Mouse (Mus musculus) left cerebral cortex, postnatal 10 days (tissue): ENCODE measurements around the gene Chd2. TPM values are rescaled to one million over a fixed set of nuclear protein-coding genes. Genes with fewer than 3 reads are reported as not detected.
A peak's percentile ranks its signal among the peaks of the same experiment; 100 is the strongest.

ENCODE experiments used
- DNase-seq, 2 experiments: peaks; one replicate each; pipeline ENCODE4 v3.0.0; 2021 to 2022; ENCODE audit warnings: low spot score in 2 of 2, mixed read lengths in 1 of 2; ENCODE audit errors: extremely low spot score in 1 of 2
- intact Hi-C: fragments of 180-260 bp; cut with DNase I; formaldehyde crosslinking; loops from one replicate; pipeline ENCODE4 v1.15.1; 2025
- total RNA-seq, 2 experiments: library from RNA; stranded (reverse); gene quantifications; 2 replicates each; pipeline ENCODE4 v1.2.3; 2021

Gene Chd2
- total RNA-seq, 2 experiments from 2014 or later, result 42.9 to 52.4 TPM

GRCm38 (mm10) chr7:73398806-73399442 lies 142.7 kb downstream of the Chd2 start:
- intact Hi-C loops, result no loop called here
- DNase-seq, result no peak

GRCm38 (mm10) chr7:73398319-73398718 lies 143.3 kb downstream of the Chd2 start:
- DNase-seq, result peak in 1 of 2 experiments; percentile 77
- intact Hi-C loops, result no loop called here

GRCm38 (mm10) chr7:73394013-73394409 lies 147.6 kb downstream of the Chd2 start:
- intact Hi-C loops, result no loop called here

GRCm38 (mm10) chr7:73393307-73394012 lies 148.2 kb downstream of the Chd2 start:
- intact Hi-C loops, result no loop called here
- DNase-seq, result no peak

More at GRCm38 (mm10) chr7:73394013-73394409, 147.6 kb downstream of the Chd2 start:
- DNase-seq, result no peak

GRCm38 (mm10) chr7:73392359-73392758 lies 149.3 kb downstream of the Chd2 start:
- intact Hi-C loops, result no loop called here
- no peak for DNase-seq

- intact Hi-C loops, result no loop called here
- DNase-seq, result peak in 1 of 2 experiments; percentile 77
Measured at GRCm38 (mm10) chr7:73391518-73392321, 149.9 kb downstream of the Chd2 start.

GRCm38 (mm10) chr7:73391002-73391517 lies 150.6 kb downstream of the Chd2 start:
- DNase-seq, result peak; percentile 69 to 92
- intact Hi-C loops, result no loop called here

GRCm38 (mm10) chr7:73390426-73391001 lies 151.1 kb downstream of the Chd2 start:
- intact Hi-C loops, result no loop called here
- DNase-seq, result no peak

- no peak for DNase-seq
- intact Hi-C loops, result no loop called here
Measured at GRCm38 (mm10) chr7:73389871-73390294, 151.7 kb downstream of the Chd2 start.

GRCm38 (mm10) chr7:73389419-73389818 lies 152.2 kb downstream of the Chd2 start:
- intact Hi-C loops, result no loop called here

GRCm38 (mm10) chr7:73388866-73389265 lies 152.8 kb downstream of the Chd2 start:
- intact Hi-C loops, result no loop called here

More at GRCm38 (mm10) chr7:73389419-73389818, 152.2 kb downstream of the Chd2 start:
- no peak for DNase-seq

GRCm38 (mm10) chr7:73382843-73383242 lies 158.8 kb downstream of the Chd2 start:
- intact Hi-C loops, result no loop called here
- DNase-seq, result no peak

More at GRCm38 (mm10) chr7:73388866-73389265, 152.8 kb downstream of the Chd2 start:
- DNase-seq, result no peak

- DNase-seq, result no peak
- intact Hi-C loops, result loop anchor here (5.0 kb wide), 3 partner anchors 156 to 351 kb away; no protein-coding TSS in a partner anchor
Measured at GRCm38 (mm10) chr7:73378034-73378433, 163.6 kb downstream of the Chd2 start.

- DNase-seq, result no peak
- intact Hi-C loops, result loop anchor here (2.0 to 5.0 kb wide), 4 partner anchors 155 to 971 kb away; no protein-coding TSS in a partner anchor
Measured at GRCm38 (mm10) chr7:73377307-73377706, 164.3 kb downstream of the Chd2 start.

Other genes with a start within 250 kb of the Chd2 start
- 100 to 1,000 TPM; 151 to 153 TPM for gene Rgma, start 166.3 kb downstream of the Chd2 start, total RNA-seq
- gene Fam174b, start 198.5 kb upstream of the Chd2 start, total RNA-seq, result 10 to 100 TPM; 38.3 to 39.6 TPM